Mouse (Mus musculus): ENCODE data around the gene Zfp687. TPM values are rescaled to one million over a fixed set of nuclear protein-coding genes. Genes with fewer than 3 reads are reported as not detected.
A peak's percentile ranks its signal among the peaks of the same experiment; 100 is the strongest.
"Not testable (repeated sequence)": the region's sequence is repeated elsewhere in the genome, so short reads cannot be mapped to it uniquely, and the experiment has no call there.

Gene Zfp687
- total RNA-seq (2017): 22.7 and 34.4 TPM in 2 replicates

GRCm38 (mm10) chr3:95015337-95015872, at the start of gene Zfp687:
TSS of gene Zfp687 (minus strand) at chr3:95015448.
- peak; percentile 88 for ATAC-seq (ENCODE audit: extremely low read depth, insufficient number of reproducible peaks, low FRiP score, poor library complexity, severe bottlenecking)

GRCm38 (mm10) chr3:95063741-95064140, 48.5 kb upstream of the Zfp687 start:
- ATAC-seq (ENCODE audit: extremely low read depth, insufficient number of reproducible peaks, low FRiP score, poor library complexity, severe bottlenecking): no peak

- no peak for ATAC-seq (ENCODE audit: extremely low read depth, insufficient number of reproducible peaks, low FRiP score, poor library complexity, severe bottlenecking)
These were observed 42.8 kb upstream of the Zfp687 start for GRCm38 (mm10) chr3:95058078-95058477.

- no peak for ATAC-seq (ENCODE audit: extremely low read depth, insufficient number of reproducible peaks, low FRiP score, poor library complexity, severe bottlenecking)
These were observed 41.0 kb upstream of the Zfp687 start for GRCm38 (mm10) chr3:95056275-95056674.

GRCm38 (mm10) chr3:95054481-95055260, 39.4 kb upstream of the Zfp687 start:
- ATAC-seq (ENCODE audit: extremely low read depth, insufficient number of reproducible peaks, low FRiP score, poor library complexity, severe bottlenecking): no peak

- ATAC-seq (ENCODE audit: extremely low read depth, insufficient number of reproducible peaks, low FRiP score, poor library complexity, severe bottlenecking): peak; percentile 81
These were observed 38.5 kb upstream of the Zfp687 start for GRCm38 (mm10) chr3:95053701-95054100.

GRCm38 (mm10) chr3:95052959-95053358, 37.7 kb upstream of the Zfp687 start:
- ATAC-seq (ENCODE audit: extremely low read depth, insufficient number of reproducible peaks, low FRiP score, poor library complexity, severe bottlenecking): peak; percentile 79

- no peak for ATAC-seq (ENCODE audit: extremely low read depth, insufficient number of reproducible peaks, low FRiP score, poor library complexity, severe bottlenecking)
These were observed 32.7 kb upstream of the Zfp687 start for GRCm38 (mm10) chr3:95047914-95048313.

- no peak for ATAC-seq (ENCODE audit: extremely low read depth, insufficient number of reproducible peaks, low FRiP score, poor library complexity, severe bottlenecking)
These were observed 31.3 kb upstream of the Zfp687 start for GRCm38 (mm10) chr3:95046462-95047057.

GRCm38 (mm10) chr3:95043251-95043650, 28.0 kb upstream of the Zfp687 start:
- ATAC-seq (ENCODE audit: extremely low read depth, insufficient number of reproducible peaks, low FRiP score, poor library complexity, severe bottlenecking): no peak

- peak; percentile 68 for ATAC-seq (ENCODE audit: extremely low read depth, insufficient number of reproducible peaks, low FRiP score, poor library complexity, severe bottlenecking)
These were observed 27.6 kb upstream of the Zfp687 start for GRCm38 (mm10) chr3:95042838-95043229.

GRCm38 (mm10) chr3:95042166-95042837, 27.1 kb upstream of the Zfp687 start, which contains the start of gene Psmd4:
TSS of gene Psmd4 (minus strand) at chr3:95042614.
- peak; percentile 99 for ATAC-seq (ENCODE audit: extremely low read depth, insufficient number of reproducible peaks, low FRiP score, poor library complexity, severe bottlenecking)

- ATAC-seq (ENCODE audit: extremely low read depth, insufficient number of reproducible peaks, low FRiP score, poor library complexity, severe bottlenecking): no peak
These were observed 26.4 kb upstream of the Zfp687 start for GRCm38 (mm10) chr3:95041625-95042024.

- ATAC-seq (ENCODE audit: extremely low read depth, insufficient number of reproducible peaks, low FRiP score, poor library complexity, severe bottlenecking): no peak
These were observed 14.7 kb upstream of the Zfp687 start for GRCm38 (mm10) chr3:95029953-95030352.

GRCm38 (mm10) chr3:95029291-95029827, 14.1 kb upstream of the Zfp687 start:
- ATAC-seq (ENCODE audit: extremely low read depth, insufficient number of reproducible peaks, low FRiP score, poor library complexity, severe bottlenecking): not testable (repeated sequence)

GRCm38 (mm10) chr3:95028603-95029002, 13.4 kb upstream of the Zfp687 start:
- ATAC-seq (ENCODE audit: extremely low read depth, insufficient number of reproducible peaks, low FRiP score, poor library complexity, severe bottlenecking): no peak

- ATAC-seq (ENCODE audit: extremely low read depth, insufficient number of reproducible peaks, low FRiP score, poor library complexity, severe bottlenecking): peak; percentile 46; the same call in 1 of the 2 replicates
These were observed 12.5 kb upstream of the Zfp687 start for GRCm38 (mm10) chr3:95027701-95028100.

GRCm38 (mm10) chr3:95027057-95027645, 11.9 kb upstream of the Zfp687 start:
- no peak for ATAC-seq (ENCODE audit: extremely low read depth, insufficient number of reproducible peaks, low FRiP score, poor library complexity, severe bottlenecking)

- ATAC-seq (ENCODE audit: extremely low read depth, insufficient number of reproducible peaks, low FRiP score, poor library complexity, severe bottlenecking): no peak
These were observed 10.0 kb upstream of the Zfp687 start for GRCm38 (mm10) chr3:95025202-95025601.

All from neutrophil, adult 5-6 weeks (primary cell).